ENCODE assay signal across 8 mouse cellular contexts in genomic region chr15:100914734-100915242, GRCm38 (mm10). TPM values are rescaled to one million over a fixed set of nuclear protein-coding genes. Genes with fewer than 3 reads are reported as not detected.
DNase-seq lines count a peak whose midpoint lies in the region; ATAC-seq and TF ChIP-seq lines count a peak whose summit lies in the region.

No protein-coding gene starts in this region.

- H3K79me2 ChIP-seq in liver, adult 2 months (ENCODE audit: control insufficient read depth, insufficient read depth, low read length): no peaks in the 10 kb centered on the region

- H3K4me1 ChIP-seq in hindbrain, embryonic 10.5 days (replicated peaks): peaks cover 55% of the 10 kb centered on the region
- no peaks in the 10 kb centered on the region for H3K4me1 ChIP-seq in liver, adult 2 months (ENCODE audit: control insufficient read depth, insufficient read depth, low read length)

- WGBS in hindbrain, embryonic 10.5 days: 5% methylated on average over 24 of the region's 24 CpGs
- WGBS in liver, adult 2 months: 5% methylated on average over 24 of the region's 24 CpGs

- H3K9ac ChIP-seq in liver, adult 2 months (ENCODE audit: low read depth, low read length): no peak overlapping the region

- peak; percentile 25 for DNase-seq in right cerebral cortex, postnatal 14 days
- DNase-seq in right cerebral cortex, postnatal 36 days (ENCODE audit: low spot score in 2 of 2): no peak
- peak; percentile 44 for DNase-seq in hindbrain, embryonic 10.5 days (ENCODE audit: low spot score)
- DNase-seq in liver, adult 2 months (ENCODE audit: extremely low read depth, low read depth, low spot score): no peak
- DNase-seq in neural tube, embryonic 10.5 days (ENCODE audit: extremely low spot score, low spot score): peak; percentile 32
- no peak for DNase-seq in layer of hippocampus, postnatal 36 days
- no peak for DNase-seq in ovary, postnatal 14 days (ENCODE audit: low spot score)

- no peak for TF ChIP-seq POLR2A in liver, adult 2 months (IDR thresholded peaks at IDR 0.05; ENCODE audit: extremely low read depth, insufficient read depth, low read length)

- peak overlapping the region; percentile 41 for H3K4me3 ChIP-seq in hindbrain, embryonic 10.5 days
- H3K4me3 ChIP-seq in liver, adult 2 months (ENCODE audit: insufficient read depth, low read depth, low read length): no peak overlapping the region

- H3K27me3 ChIP-seq in hindbrain, embryonic 10.5 days (ENCODE audit: insufficient read depth, poor library complexity, severe bottlenecking): no peaks in the 10 kb centered on the region; the same call in 1 of the 2 replicates
- no peaks in the 10 kb centered on the region for H3K27me3 ChIP-seq in liver, adult 2 months (ENCODE audit: control insufficient read depth, insufficient read depth, low read length)

- 0 out of 2 replicates have a peak, but pooled peaks have one; percentile 15 for TF ChIP-seq CTCF in liver, adult 2 months (IDR thresholded peaks at IDR 0.05; ENCODE audit: low read depth, low read length)

- no peak overlapping the region for H3K27ac ChIP-seq in hindbrain, embryonic 10.5 days
- H3K27ac ChIP-seq in liver, adult 2 months (replicated peaks; ENCODE audit: insufficient read depth, low read depth, low read length): no peak overlapping the region

- peak; percentile 83 for ATAC-seq in common myeloid progenitor, adult 5-6 weeks (replicated peaks; ENCODE audit: low read depth, poor library complexity, severe bottlenecking)

- peaks cover 8% of the 10 kb centered on the region; the same call in 1 of the 2 replicates for H3K9me3 ChIP-seq in hindbrain, embryonic 10.5 days

- H3K36me3 ChIP-seq in hindbrain, embryonic 10.5 days: no peaks in the 10 kb centered on the region
- H3K36me3 ChIP-seq in liver, adult 2 months (ENCODE audit: control insufficient read depth, insufficient read depth, low read length): no peaks in the 10 kb centered on the region

RNA-seq across cellular contexts. Expression of gene Scn8a, which starts 45.1 kb away (rescaled TPM):
- not detected in 2 replicates for total RNA-seq in common myeloid progenitor, adult 5-6 weeks (2017)
- polyA plus RNA-seq in hindbrain, embryonic 10.5 days (2016; fragmentation: Nextera tagmentation; extraction: Ambion mirVana): 15.2 and 15.7 TPM in 2 replicates
- total RNA-seq in liver, adult 2 months (2014; rRNA removed): 1.4 and 3.0 TPM in 2 replicates
- 0.07 and 0.15 TPM in 2 replicates for polyA plus RNA-seq in liver, adult 2 months (2012; rRNA removed)
- 100 to 1,000 TPM; 223 to 249 TPM for total RNA-seq in layer of hippocampus, postnatal 36 days (2021)

Comparison
In these comparisons a context has a peak if more than half of its experiments do, and no peak if none do; other contexts are left out.
1. DNase-seq: peak in right cerebral cortex, postnatal 14 days (single experiment), hindbrain, embryonic 10.5 days (single experiment) and neural tube, embryonic 10.5 days (single experiment); none in right cerebral cortex, postnatal 36 days (0 of 2), liver, adult 2 months (single experiment), layer of hippocampus, postnatal 36 days (0 of 2) and ovary, postnatal 14 days (single experiment).
2. RNA of gene Scn8a, which starts 45.1 kb away (total RNA-seq): 223 to 249 TPM in layer of hippocampus, postnatal 36 days; 1.4 to 3.0 TPM in liver, adult 2 months and not detected in common myeloid progenitor, adult 5-6 weeks; every median in the first group is over 10 times any median in the second.